Mouse (Mus musculus): ENCODE data around the gene Hyal6.

Hyal6 gene

GRCm38 (mm10) chr6:24732945-24733344 is at the start of gene Hyal6:
Gene Hyal6 (plus strand): TSS chr6:24733245.
- DNase-seq, result no peak

- DNase-seq, result no peak
These were observed 45.2 kb upstream of the Hyal6 start for GRCm38 (mm10) chr6:24687871-24688270.

GRCm38 (mm10) chr6:24694455-24695410 is 38.3 kb upstream of the Hyal6 start:
- no peak for DNase-seq

GRCm38 (mm10) chr6:24696117-24696516 is 36.9 kb upstream of the Hyal6 start:
- DNase-seq, result no peak

- no peak for DNase-seq
These were observed 35.8 kb upstream of the Hyal6 start for GRCm38 (mm10) chr6:24697216-24697615.

- no peak for DNase-seq
These were observed 26.0 kb upstream of the Hyal6 start for GRCm38 (mm10) chr6:24707090-24707489.

- no peak for DNase-seq
These were observed 25.5 kb upstream of the Hyal6 start for GRCm38 (mm10) chr6:24707499-24707898.

- DNase-seq, result peak; percentile 14 to 40
These were observed 11.5 kb upstream of the Hyal6 start for GRCm38 (mm10) chr6:24721317-24722099.

GRCm38 (mm10) chr6:24728130-24728529 is 4.9 kb upstream of the Hyal6 start:
- no peak for DNase-seq

GRCm38 (mm10) chr6:24734565-24734964 is 1.5 kb downstream of the Hyal6 start:
- no peak for DNase-seq

GRCm38 (mm10) chr6:24748029-24748428 is 15.0 kb downstream of the Hyal6 start, which contains the start of gene Hyal4:
Gene Hyal4 (plus strand): TSS chr6:24748329.
- DNase-seq, result no peak

GRCm38 (mm10) chr6:24759281-24759680 is 26.2 kb downstream of the Hyal6 start:
- no peak for DNase-seq

- DNase-seq, result no peak
These were observed 33.2 kb downstream of the Hyal6 start for GRCm38 (mm10) chr6:24766261-24766660.

GRCm38 (mm10) chr6:24779182-24779581 is 46.1 kb downstream of the Hyal6 start:
- no peak for DNase-seq

GRCm38 (mm10) chr6:24790888-24791287 is 57.8 kb downstream of the Hyal6 start, which contains the start of gene Spam1:
Gene Spam1 (plus strand): TSS chr6:24791188.
- DNase-seq, result no peak
